8 mouse cellular contexts compared by ENCODE assay signal in the genomic region with DNA sequence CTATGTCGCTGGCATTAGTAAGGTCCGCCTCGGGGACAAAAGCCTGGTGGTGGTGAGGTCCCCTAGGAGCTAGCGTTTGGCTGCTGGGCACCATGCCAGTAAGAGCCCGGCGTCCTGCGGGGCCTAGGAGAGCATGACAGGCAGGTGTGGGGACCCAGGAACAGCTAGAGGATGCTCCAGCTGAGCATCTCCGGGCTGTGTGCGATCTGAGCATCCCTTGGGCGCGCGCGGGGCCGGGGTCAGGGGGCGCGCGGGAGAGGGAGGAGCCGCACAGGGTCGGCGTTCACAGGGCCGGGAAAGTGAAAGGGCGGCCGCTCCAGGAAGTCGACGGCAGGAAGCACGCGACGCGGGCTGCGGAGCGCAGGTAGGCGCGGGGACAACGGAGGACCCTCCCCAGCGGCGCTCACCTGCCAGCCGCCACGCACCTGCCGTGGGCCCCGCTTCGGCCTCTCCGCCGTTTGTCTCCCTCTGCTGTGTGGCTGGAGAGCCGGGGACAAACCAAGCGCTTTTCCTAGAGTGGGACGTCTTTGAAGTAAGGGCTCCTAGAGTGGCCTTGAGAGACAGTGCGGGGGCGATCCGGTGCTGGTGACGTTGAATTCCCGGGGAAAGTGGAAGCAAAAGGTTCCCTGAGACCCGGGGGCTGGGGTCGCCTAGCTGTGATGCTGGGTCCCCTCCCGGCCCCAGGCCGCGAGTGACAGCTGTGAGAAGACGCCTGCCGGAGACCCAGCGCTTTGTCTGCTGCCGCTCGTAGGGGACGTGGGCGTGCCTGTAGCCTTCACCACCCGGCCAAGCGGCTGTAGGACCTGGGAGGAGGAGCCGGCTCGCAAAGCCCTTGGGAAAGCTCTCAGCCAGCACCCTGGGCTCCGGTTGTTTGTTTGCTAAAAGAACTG. TPM values are rescaled to one million over a fixed set of nuclear protein-coding genes. Genes with fewer than 3 reads are reported as not detected.
DNase-seq lines count a peak whose midpoint lies in the region; ATAC-seq lines count a peak whose summit lies in the region.

No protein-coding gene starts in this region.

- peak overlapping the region; percentile 78 for H3K27ac ChIP-seq in hindbrain, embryonic 11.5 days (ENCODE audit: low read depth, low read length)

- 2% methylated on average over 47 of the region's 68 CpGs for WGBS in hindbrain, embryonic 11.5 days

- H3K27me3 ChIP-seq in hindbrain, embryonic 11.5 days (ENCODE audit: control insufficient read depth, insufficient read depth, low read length) = peaks cover 10% of the 10 kb centered on the region; the same call in 1 of the 2 replicates

- H3K4me3 ChIP-seq in hindbrain, embryonic 11.5 days (ENCODE audit: low read depth, low read length) = peak overlapping the region; percentile 59

- peak overlapping the region; percentile 86 for H3K9ac ChIP-seq in hindbrain, embryonic 11.5 days (ENCODE audit: low read depth, low read length)

- DNase-seq in MEL-GATA-1-ER (ENCODE audit: extremely low read depth, low read depth) = peak; percentile 55
- peak; percentile 51 for DNase-seq in cerebellum, adult 9-10 months
- DNase-seq in frontal cortex, adult 2 months (ENCODE audit: extremely low spot score in 1 of 2, low spot score in 1 of 2) = peak; percentile 35 to 75
- peak; percentile 81 for DNase-seq in hindbrain, embryonic 11.5 days (ENCODE audit: low spot score)
- peak; percentile 61 to 65 for DNase-seq in layer of hippocampus, postnatal 25 days (ENCODE audit: extremely low spot score in 1 of 2, low spot score in 1 of 2)
- peak; percentile 89 for DNase-seq in lung, postnatal 14 days
- peak; percentile 69 for DNase-seq in ovary, postnatal 14 days (ENCODE audit: low spot score)
- peak; percentile 91 for DNase-seq in thymus, postnatal 14 days

- peak; percentile 84 for ATAC-seq in hindbrain, embryonic 11.5 days (ENCODE audit: low FRiP score)

- peaks cover 6% of the 10 kb centered on the region; the same call in 1 of the 2 replicates for H3K4me1 ChIP-seq in hindbrain, embryonic 11.5 days (replicated peaks; ENCODE audit: control insufficient read depth, insufficient read depth, low read length)

- peak overlapping the region; percentile 96 for H3K4me2 ChIP-seq in hindbrain, embryonic 11.5 days (replicated peaks; ENCODE audit: low read depth, low read length)

- H3K36me3 ChIP-seq in hindbrain, embryonic 11.5 days (ENCODE audit: control insufficient read depth, insufficient read depth, low read length) = no peaks in the 10 kb centered on the region

- H3K9me3 ChIP-seq in hindbrain, embryonic 11.5 days (ENCODE audit: control insufficient read depth, low read length) = no peaks in the 10 kb centered on the region

RNA-seq across cellular contexts. Expression of gene Slc37a1, which starts 9.5 kb away (rescaled TPM):
- 13.3 and 13.6 TPM in 2 replicates for polyA plus RNA-seq in frontal cortex, adult 2 months (2012; rRNA removed)
- 13.0 and 13.3 TPM in 2 replicates for polyA plus RNA-seq in hindbrain, embryonic 11.5 days (2014; fragmentation: Nextera tagmentation; extraction: Ambion mirVana)
- total RNA-seq in layer of hippocampus, postnatal 25 days (2021) = 1 to 10 TPM; 5.5 to 8.0 TPM

RNA-seq across cellular contexts. Expression of gene Rsph1, which starts 19.0 kb away (rescaled TPM):
- 4.7 and 4.8 TPM in 2 replicates for polyA plus RNA-seq in frontal cortex, adult 2 months (2012; rRNA removed)
- polyA plus RNA-seq in hindbrain, embryonic 11.5 days (2014; fragmentation: Nextera tagmentation; extraction: Ambion mirVana) = 5.1 TPM in 2 replicates
- total RNA-seq in layer of hippocampus, postnatal 25 days (2021) = 10 to 100 TPM; 13.8 to 14.2 TPM

Comparison
In these comparisons a context has a peak if more than half of its experiments do, and no peak if none do; other contexts are left out.
1. Peak in every context shown above with its lines: DNase-seq, ATAC-seq, H3K4me3 ChIP-seq and H3K27ac ChIP-seq.